Mouse (Mus musculus) limb, embryonic 14.5 days (tissue): ENCODE data around the gene Snap47. TPM values are rescaled to one million over a fixed set of nuclear protein-coding genes. Genes with fewer than 3 reads are reported as not detected.

ENCODE experiments used
- ATAC-seq: fragments of 200-750 bp; cut with Nextera tagmentation; 2 replicates; pipeline ENCODE4 v1.8.0; 2017; ENCODE audit warnings: low read depth, moderate number of reproducible peaks, moderate TSS enrichment; ENCODE audit not compliant: low FRiP score
- DNase-seq: peaks from one replicate; pipeline ENCODE4 v3.0.0-alpha.2; 2015; ENCODE audit warnings: low spot score
- H3K27ac ChIP-seq: fragments of 300-500 bp; sonication (generic); replicated peaks from 2 replicates; pipeline ENCODE4 v1.5.1; 2014; ENCODE audit warnings: low read depth, mild to moderate bottlenecking, low read length, moderate library complexity, mixed read lengths
- H3K27me3 ChIP-seq: fragments of 300-500 bp; sonication (generic); 2 replicates; pipeline ENCODE4 v1.6.1; 2014; ENCODE audit warnings: low read length, mixed read lengths; ENCODE audit not compliant: control insufficient read depth, insufficient read depth
- H3K36me3 ChIP-seq: fragments of 300-500 bp; sonication (generic); 2 replicates; pipeline ENCODE4 v1.6.1; 2014; ENCODE audit warnings: mild to moderate bottlenecking, low read length, moderate library complexity, mixed read lengths; ENCODE audit not compliant: control insufficient read depth, insufficient read depth
- H3K4me1 ChIP-seq: fragments of 300-500 bp; sonication (generic); 2 replicates; pipeline ENCODE4 v1.6.1; 2014; ENCODE audit warnings: antibody characterized with exemption, low read length, mixed read lengths; ENCODE audit not compliant: control insufficient read depth, insufficient read depth
- H3K4me2 ChIP-seq: fragments of 300-500 bp; sonication (generic); replicated peaks from 2 replicates; pipeline ENCODE4 v1.6.1; 2014; ENCODE audit warnings: low read depth, mild to moderate bottlenecking, low read length, moderate library complexity; ENCODE audit not compliant: severe bottlenecking
- H3K4me3 ChIP-seq: fragments of 300-500 bp; sonication (generic); replicated peaks from 2 replicates; pipeline ENCODE4 v1.5.1; 2014; ENCODE audit warnings: low read length
- H3K9ac ChIP-seq: fragments of 300-500 bp; sonication (generic); 2 replicates; pipeline ENCODE4 v1.6.1; 2014; ENCODE audit warnings: mild to moderate bottlenecking, low read depth, low read length, moderate library complexity; ENCODE audit not compliant: severe bottlenecking
- H3K9me3 ChIP-seq: fragments of 300-500 bp; sonication (generic); 2 replicates; pipeline ENCODE4 v1.6.1; 2016; ENCODE audit warnings: low read length; ENCODE audit not compliant: control insufficient read depth
- POLR2A ChIP-seq: fragments of 200-500 bp; IDR thresholded peaks from 2 replicates; pipeline ENCODE4 v1.8.0; 2012; ENCODE audit warnings: inconsistent platforms, mild to moderate bottlenecking, moderate library complexity, borderline replicate concordance; ENCODE audit not compliant: insufficient read depth, insufficient read length; ENCODE audit errors: extremely low read depth
- WGBS: fragments of 180-500 bp; shearing (Covaris S2); extraction: QIAGEN DNeasy Blood & Tissue Kit; methylation state at CpG from one replicate; pipeline ENCODE4 v1.1.7; 2014; 5-methylcytosine and 5-hydroxymethylcytosine counted together
- polyA plus RNA-seq, 2 experiments: library from polyadenylated mRNA; depleted of rRNA in 1 of 2; stranded (reverse) in 1 of 2; unstranded in 1 of 2; fragments of >200 nt; fragmentation: Nextera tagmentation in 1 of 2; extraction: Ambion mirVana in 1 of 2; gene quantifications; 2 replicates each; pipeline versions ENCODE4 v1.2.1 to v1.2.3; 2012 to 2014

The Snap47 gene
- polyA plus RNA-seq, 2 experiments = 94.2 to 127 TPM

DNA sequence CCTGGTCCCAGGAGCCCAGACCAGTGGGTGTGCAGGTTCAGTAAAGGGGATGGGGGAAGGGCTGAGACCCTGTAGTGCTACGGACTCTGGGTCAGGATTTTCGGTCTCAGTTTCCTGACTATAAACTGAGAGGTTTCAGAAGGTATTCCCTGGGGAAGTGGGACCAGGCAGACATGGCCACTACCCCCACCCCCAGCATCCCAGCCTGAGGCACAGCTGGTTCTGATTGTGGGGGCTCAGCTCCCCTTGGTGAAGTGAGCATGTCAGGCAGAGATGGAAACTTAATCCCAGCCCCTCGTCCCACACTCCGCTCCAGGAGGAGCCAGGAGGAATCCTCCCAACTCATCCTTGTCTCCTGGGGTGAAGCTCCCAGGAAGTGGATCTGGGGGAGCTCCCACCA lies 63.5 kb downstream of the Snap47 start:
- H3K4me1 ChIP-seq = peaks cover 25% of the 10 kb centered on the region
- H3K4me2 ChIP-seq = no peak overlapping the region

DNA sequence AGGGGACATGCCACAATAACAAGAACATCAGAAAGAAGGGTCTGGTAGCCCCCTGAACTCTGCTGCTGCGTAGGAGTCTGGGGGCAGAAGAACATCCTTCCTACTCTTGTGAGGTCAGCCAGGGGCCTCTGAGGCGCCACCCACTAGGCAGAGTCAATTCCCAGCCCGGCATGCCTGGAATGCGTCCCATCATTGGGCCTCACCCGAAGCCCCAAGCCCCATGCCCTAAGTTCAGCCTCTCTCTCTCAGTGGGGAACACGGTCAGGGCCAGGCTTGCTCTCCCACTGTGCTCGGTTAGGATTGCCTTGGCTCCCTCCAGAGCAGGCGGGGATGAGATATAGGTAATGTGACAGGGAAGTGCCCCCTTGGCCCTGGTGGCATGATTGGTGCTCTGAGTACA lies 65.9 kb downstream of the Snap47 start:
- DNase-seq (no peak), ATAC-seq (no peak)
- peaks cover 25% of the 10 kb centered on the region for H3K4me1 ChIP-seq
- 15% methylated on average over 8 of the region's 8 CpGs for WGBS
- no peaks in the 10 kb centered on the region for H3K9me3 ChIP-seq
- H3K27me3 ChIP-seq = no peaks in the 10 kb centered on the region
- no peak overlapping the region for H3K4me3 ChIP-seq
- no peak overlapping the region for H3K4me2 ChIP-seq
- no peak overlapping the region for H3K9ac ChIP-seq
- no peak for TF ChIP-seq POLR2A
- H3K27ac ChIP-seq = no peak overlapping the region
- H3K36me3 ChIP-seq = no peaks in the 10 kb centered on the region

More for the DNA sequence above, 63.5 kb downstream of the Snap47 start:
- H3K27me3 ChIP-seq = no peaks in the 10 kb centered on the region
- no peak overlapping the region for H3K27ac ChIP-seq
- no peaks in the 10 kb centered on the region for H3K9me3 ChIP-seq
- ATAC-seq = no peak
- H3K4me3 ChIP-seq = no peak overlapping the region
- WGBS = 12% methylated on average over 4 of the region's 4 CpGs
- H3K36me3 ChIP-seq = no peaks in the 10 kb centered on the region
- no peak for DNase-seq
- no peak overlapping the region for H3K9ac ChIP-seq
- TF ChIP-seq POLR2A = no peak

DNA sequence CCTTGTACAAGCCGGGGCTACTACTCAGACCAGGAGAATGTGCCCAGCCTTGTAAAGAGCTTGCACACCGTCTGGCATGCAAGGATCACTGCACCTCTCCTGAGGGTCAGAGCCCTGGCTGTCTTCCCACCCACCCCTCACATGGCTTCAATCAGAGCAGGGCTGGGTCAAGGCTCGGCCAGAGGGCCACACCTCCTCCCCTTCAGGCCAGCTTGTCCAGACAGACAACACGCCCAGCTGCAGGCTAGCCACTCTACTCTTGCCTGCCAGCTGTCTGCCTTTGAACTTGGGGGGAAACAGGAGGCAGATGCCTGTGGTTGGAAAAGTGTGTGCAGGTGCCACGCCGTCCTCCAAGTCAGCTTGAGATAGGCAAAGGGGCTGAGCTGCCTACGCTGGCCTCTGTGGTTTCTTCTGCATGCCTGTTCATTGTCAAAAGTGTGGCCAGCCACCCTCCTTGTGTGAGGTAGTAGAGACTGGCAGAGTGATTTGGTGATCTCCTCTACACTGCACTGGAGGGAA lies 66.5 kb downstream of the Snap47 start:
- 17% methylated on average over 7 of the region's 7 CpGs for WGBS
- ATAC-seq = no peak

DNA sequence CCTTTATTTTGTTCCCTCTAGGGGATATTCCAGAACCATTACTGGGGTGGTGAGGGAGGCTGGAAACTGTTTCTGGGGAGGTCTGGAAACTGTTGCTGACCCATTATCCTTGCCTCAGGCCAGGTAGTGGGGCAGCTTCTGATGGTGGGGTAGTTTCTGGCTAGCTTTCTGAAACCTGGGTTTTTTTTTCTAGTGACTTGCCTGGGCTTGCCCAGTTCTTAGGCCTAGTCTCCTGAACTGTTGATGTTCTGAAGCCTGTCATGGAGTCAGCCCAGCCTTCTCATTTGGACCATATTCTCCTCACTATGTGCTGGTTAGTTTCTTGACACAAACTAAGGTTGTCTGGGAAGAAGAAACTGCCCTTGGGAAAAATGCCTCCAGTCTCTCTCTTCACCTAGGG lies 71.4 kb downstream of the Snap47 start:
- Histone ChIP-seq H3K27ac (no peak overlapping the region), H3K4me2 (no peak overlapping the region), H3K4me3 (no peak overlapping the region), H3K27me3 (no peaks in the 10 kb centered on the region), H3K4me1 (peaks cover 8% of the 10 kb centered on the region), H3K36me3 (no peaks in the 10 kb centered on the region), H3K9ac (no peak overlapping the region), H3K9me3 (no peaks in the 10 kb centered on the region)
- TF ChIP-seq POLR2A = no peak
- no peak for DNase-seq
- ATAC-seq = no peak

More for the DNA sequence above, 66.5 kb downstream of the Snap47 start:
- H3K4me3 ChIP-seq = no peak overlapping the region
- no peak for DNase-seq
- peaks cover 25% of the 10 kb centered on the region for H3K4me1 ChIP-seq
- H3K27ac ChIP-seq = no peak overlapping the region; the same call in 1 of the 2 replicates
- H3K4me2 ChIP-seq = no peak overlapping the region
- no peak overlapping the region for H3K9ac ChIP-seq
- no peaks in the 10 kb centered on the region for H3K27me3 ChIP-seq
- H3K36me3 ChIP-seq = no peaks in the 10 kb centered on the region
- no peak for TF ChIP-seq POLR2A
- H3K9me3 ChIP-seq = no peaks in the 10 kb centered on the region

DNA sequence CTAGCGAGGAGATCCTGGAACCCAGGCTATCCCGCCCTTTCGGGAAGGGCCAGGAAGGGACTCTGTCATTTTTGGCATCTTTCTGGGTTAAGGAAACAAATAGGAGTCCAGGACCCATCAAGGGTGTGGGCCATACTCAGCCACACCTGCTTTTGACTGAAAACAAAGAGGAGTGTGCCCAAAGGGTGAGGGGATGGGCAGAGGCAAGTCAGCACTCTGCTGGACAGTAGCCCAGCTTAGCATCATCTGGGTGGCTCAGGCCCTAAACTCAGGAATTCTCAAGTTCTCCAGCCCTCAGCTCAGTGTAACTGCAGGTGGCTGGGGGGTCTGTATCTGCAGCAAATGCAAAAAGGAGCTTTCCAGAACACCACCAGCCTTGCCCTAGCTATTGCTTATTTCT lies 73.0 kb downstream of the Snap47 start:
- Histone ChIP-seq H3K9me3 (no peaks in the 10 kb centered on the region), H3K27ac (no peak overlapping the region), H3K4me1 (no peaks in the 10 kb centered on the region), H3K36me3 (no peaks in the 10 kb centered on the region), H3K9ac (no peak overlapping the region), H3K4me3 (no peak overlapping the region), H3K4me2 (no peak overlapping the region), H3K27me3 (no peaks in the 10 kb centered on the region)
- no peak for DNase-seq
- ATAC-seq = no peak
- 73% methylated on average over 3 of the region's 3 CpGs for WGBS
- TF ChIP-seq POLR2A = no peak

DNA sequence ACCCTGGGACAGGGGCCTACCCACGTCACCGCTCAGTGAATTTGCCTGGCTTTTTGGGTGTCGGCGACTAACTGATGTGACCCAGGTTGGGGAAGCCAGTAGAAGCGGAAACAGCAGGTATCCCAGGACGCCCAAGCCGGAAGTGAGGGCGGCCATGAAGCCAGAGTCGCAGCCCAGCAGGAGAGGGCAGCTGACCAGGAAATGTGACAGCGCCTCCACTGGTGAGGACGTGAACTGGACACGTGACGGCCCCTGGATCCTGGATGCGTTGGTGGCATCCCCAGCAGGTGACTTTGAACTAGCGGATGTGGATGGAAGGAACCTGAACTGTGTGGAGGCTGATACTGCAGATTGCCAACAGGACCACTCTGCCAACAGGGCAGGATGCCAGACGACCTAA lies 75.5 kb downstream of the Snap47 start, which contains the start of gene Prss38:
Gene Prss38 (minus strand): TSS at position 183 of the 400 bp plus-strand sequence.
- no peaks in the 10 kb centered on the region for H3K9me3 ChIP-seq
- ATAC-seq (no peak), DNase-seq (no peak)
- no peaks in the 10 kb centered on the region for H3K36me3 ChIP-seq
- H3K4me2 ChIP-seq = no peak within 1 kb of the TSS
- H3K4me1 ChIP-seq = no peaks in the 10 kb centered on the region
- no peak within 1 kb of the TSS for H3K9ac ChIP-seq
- no peak within 1 kb of the TSS for H3K27ac ChIP-seq
- no peak within 1 kb of the TSS for H3K4me3 ChIP-seq
- 80% methylated on average over 16 of the region's 16 CpGs for WGBS
- TF ChIP-seq POLR2A = no peak
- no peaks in the 10 kb centered on the region for H3K27me3 ChIP-seq
